Mouse (Mus musculus) kidney, adult 2 months (tissue): ENCODE results near the gene 1110008P14Rik. TPM values are rescaled to one million over a fixed set of nuclear protein-coding genes. Genes with fewer than 3 reads are reported as not detected.

Experiments used
- DNase-seq: peaks from one replicate; pipeline ENCODE4 v3.0.0; 2021
- H3K27ac ChIP-seq: fragments of 200-500 bp; 2 replicates; pipeline ENCODE4 v1.5.1; 2012; ENCODE audit warnings: low read depth, low read length, control low read depth, inconsistent platforms; ENCODE audit not compliant: insufficient read depth
- H3K27me3 ChIP-seq: fragments of 200-500 bp; replicated peaks from 2 replicates; pipeline ENCODE4 v1.6.1; 2012; ENCODE audit warnings: mild to moderate bottlenecking, moderate library complexity, low read length, inconsistent platforms; ENCODE audit not compliant: control insufficient read depth, insufficient read depth
- H3K36me3 ChIP-seq: fragments of 200-500 bp; 2 replicates; pipeline ENCODE4 v1.6.1; 2012; ENCODE audit warnings: mild to moderate bottlenecking, moderate library complexity, low read length, inconsistent platforms; ENCODE audit not compliant: control insufficient read depth, insufficient read depth
- H3K4me1 ChIP-seq: fragments of 200-500 bp; 2 replicates; pipeline ENCODE4 v1.6.1; 2011; ENCODE audit warnings: low read length; ENCODE audit not compliant: control insufficient read depth, insufficient read depth
- H3K4me3 ChIP-seq: fragments of 200-500 bp; 2 replicates; pipeline ENCODE4 v1.5.1; 2011; ENCODE audit warnings: mild to moderate bottlenecking, low read depth, low read length, control low read depth; ENCODE audit not compliant: insufficient read depth
- CTCF ChIP-seq: fragments of 200-500 bp; conservative IDR thresholded peaks from 2 replicates; pipeline ENCODE4 v1.5.1; 2011; ENCODE audit warnings: low read depth, mild to moderate bottlenecking, control low read depth, low read length, moderate library complexity, mixed read lengths; ENCODE audit not compliant: insufficient read depth, insufficient read length
- POLR2A ChIP-seq: fragments of 200-500 bp; IDR thresholded peaks from one replicate; pipeline ENCODE4 v1.6.1; 2011; ENCODE audit warnings: low read depth, low read length, control low read depth
- WGBS: fragments of 180-500 bp; shearing (Covaris S2); methylation state at CpG from one replicate; pipeline ENCODE4 v1.1.7; 2018; 5-methylcytosine and 5-hydroxymethylcytosine counted together
- polyA plus RNA-seq: library from polyadenylated mRNA; depleted of rRNA; stranded (reverse); fragments of >200 nt; gene quantifications from 2 replicates; pipeline ENCODE4 v1.2.3, GENCODE M21; 2012; rRNA removed

The 1110008P14Rik gene
- polyA plus RNA-seq: 182 and 215 TPM in 2 replicates

- H3K4me3 ChIP-seq: peak within 1 kb of the TSS; percentile 80
- no peaks in the 10 kb centered on the region for H3K36me3 ChIP-seq
- DNase-seq: peak; percentile 97
- peaks cover 3% of the 10 kb centered on the region; the same call in 1 of the 2 replicates for H3K4me1 ChIP-seq
- TF ChIP-seq CTCF (no peak), POLR2A (no peak)
- peak within 1 kb of the TSS; percentile 46; the same call in 1 of the 2 replicates for H3K27ac ChIP-seq
- no peaks in the 10 kb centered on the region for H3K27me3 ChIP-seq
- under 1% methylated on average over 46 of the region's 47 CpGs for WGBS
These were observed at the start of gene 1110008P14Rik for GRCm38 (mm10) chr2:32381775-32382223. TSS of gene 1110008P14Rik (minus strand) at chr2:32381938.

GRCm38 (mm10) chr2:32430701-32431676 lies 49.3 kb upstream of the 1110008P14Rik start:
- Histone ChIP-seq H3K4me1 (peaks cover 13% of the 10 kb centered on the region; the same call in 1 of the 2 replicates), H3K36me3 (no peaks in the 10 kb centered on the region), H3K4me3 (peak overlapping the region; percentile 22), H3K27ac (no peak overlapping the region), H3K27me3 (no peaks in the 10 kb centered on the region)
- 26% methylated on average over 18 of the region's 18 CpGs for WGBS
- TF ChIP-seq POLR2A (no peak), CTCF (no peak)
- DNase-seq: peak; percentile 83

- no peak overlapping the region for H3K4me3 ChIP-seq
- DNase-seq: peak; percentile 43
- TF ChIP-seq POLR2A (no peak), CTCF (no peak)
- peaks cover 21% of the 10 kb centered on the region; the same call in 1 of the 2 replicates for H3K4me1 ChIP-seq
- H3K36me3 ChIP-seq: no peaks in the 10 kb centered on the region
- no peaks in the 10 kb centered on the region for H3K27me3 ChIP-seq
- WGBS: 56% methylated on average over 4 of the region's 4 CpGs
- no peak overlapping the region for H3K27ac ChIP-seq
These were observed 47.6 kb upstream of the 1110008P14Rik start for GRCm38 (mm10) chr2:32429215-32429891.

GRCm38 (mm10) chr2:32428262-32428722 lies 46.6 kb upstream of the 1110008P14Rik start:
- no peaks in the 10 kb centered on the region for H3K27me3 ChIP-seq
- H3K27ac ChIP-seq: no peak overlapping the region
- no peak for TF ChIP-seq CTCF
- no peak for TF ChIP-seq POLR2A
- H3K4me3 ChIP-seq: no peak overlapping the region
- H3K4me1 ChIP-seq: peaks cover 25% of the 10 kb centered on the region; the same call in 1 of the 2 replicates
- H3K36me3 ChIP-seq: no peaks in the 10 kb centered on the region
- DNase-seq: peak; percentile 33
- 39% methylated on average over 8 of the region's 8 CpGs for WGBS

GRCm38 (mm10) chr2:32427720-32428119 lies 46.0 kb upstream of the 1110008P14Rik start:
- H3K4me3 ChIP-seq: no peak overlapping the region
- peaks cover 30% of the 10 kb centered on the region; the same call in 1 of the 2 replicates for H3K4me1 ChIP-seq
- no peak for DNase-seq
- no peak overlapping the region for H3K27ac ChIP-seq
- no peaks in the 10 kb centered on the region for H3K36me3 ChIP-seq
- no peak for TF ChIP-seq POLR2A
- TF ChIP-seq CTCF: no peak
- WGBS: 73% methylated on average over 5 of the region's 5 CpGs
- no peaks in the 10 kb centered on the region for H3K27me3 ChIP-seq

GRCm38 (mm10) chr2:32426141-32426540 lies 44.4 kb upstream of the 1110008P14Rik start:
- no peak for DNase-seq
- WGBS: 92% methylated on average over 1 of the region's 1 CpGs
- no peak for TF ChIP-seq POLR2A
- TF ChIP-seq CTCF: no peak
- Histone ChIP-seq H3K4me3 (no peak overlapping the region), H3K27ac (no peak overlapping the region), H3K36me3 (no peaks in the 10 kb centered on the region), H3K27me3 (no peaks in the 10 kb centered on the region), H3K4me1 (peaks cover 30% of the 10 kb centered on the region; the same call in 1 of the 2 replicates)

- Histone ChIP-seq H3K27me3 (no peaks in the 10 kb centered on the region), H3K27ac (no peak overlapping the region), H3K4me3 (no peak overlapping the region), H3K36me3 (no peaks in the 10 kb centered on the region), H3K4me1 (peaks cover 29% of the 10 kb centered on the region; the same call in 1 of the 2 replicates)
- TF ChIP-seq CTCF (no peak), POLR2A (no peak)
- 79% methylated on average over 5 of the region's 5 CpGs for WGBS
- DNase-seq: no peak
These were observed 43.8 kb upstream of the 1110008P14Rik start for GRCm38 (mm10) chr2:32425568-32425967.
